Mouse (Mus musculus) cortical plate, adult 2 months (tissue): ENCODE data around the gene Fam129b.

Experiments
- CTCF ChIP-seq: fragments of 200-500 bp; IDR thresholded peaks from 2 replicates; pipeline ENCODE4 v1.5.1; 2011; ENCODE audit warnings: mild to moderate bottlenecking, control low read depth, low read length; ENCODE audit not compliant: insufficient read depth; ENCODE audit errors: extremely low read depth
- POLR2A ChIP-seq: fragments of 200-500 bp; IDR thresholded peaks from 2 replicates; pipeline ENCODE4 v1.6.1; 2011; ENCODE audit warnings: mild to moderate bottlenecking, low read length, control low read depth; ENCODE audit not compliant: insufficient read depth; ENCODE audit errors: extremely low read depth

DNA sequence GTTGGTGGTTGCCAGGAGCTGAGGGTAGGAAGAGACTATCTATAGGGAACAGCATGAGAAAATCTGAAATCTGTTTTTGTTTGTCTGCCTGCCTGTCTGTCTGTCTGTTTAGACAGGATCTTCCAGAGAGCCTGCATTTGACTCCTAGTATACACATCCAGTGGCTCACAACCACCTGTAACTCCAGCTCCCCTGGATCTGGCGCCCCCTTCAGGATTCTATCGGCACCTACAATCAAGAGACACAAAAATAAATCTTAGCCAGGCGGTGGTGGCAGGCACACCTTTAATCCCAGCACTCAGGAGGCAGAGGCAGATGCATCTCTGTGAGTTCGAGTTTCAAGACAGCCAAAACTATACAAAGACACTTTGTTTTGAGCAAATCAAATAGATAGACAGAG lies 33.4 kb upstream of the Fam129b start:
- TF ChIP-seq POLR2A (no peak), CTCF (peak; percentile 44)
